Mouse (Mus musculus): ENCODE measurements around the gene Syt12.

GRCm38 (mm10) chr19:4417183-4417582 is 60.1 kb downstream of the Syt12 start:
- TF ChIP-seq CTCF (IDR thresholded peaks at IDR 0.05; ENCODE audit: extremely low read depth, insufficient read length, insufficient replicate concordance, low read depth, low read length) (peak; percentile 78; the same call in 1 of the 2 replicates), POLR2A (IDR thresholded peaks at IDR 0.05; ENCODE audit: low read depth, low read length) (no peak)

All from small intestine, adult 2 months (tissue).